Mouse (Mus musculus): Measurements from ENCODE around the gene Mindy4.
"Not testable (repeated sequence)": the region's sequence is repeated elsewhere in the genome, so short reads cannot be mapped to it uniquely, and the experiment has no call there.

Gene Mindy4

DNA sequence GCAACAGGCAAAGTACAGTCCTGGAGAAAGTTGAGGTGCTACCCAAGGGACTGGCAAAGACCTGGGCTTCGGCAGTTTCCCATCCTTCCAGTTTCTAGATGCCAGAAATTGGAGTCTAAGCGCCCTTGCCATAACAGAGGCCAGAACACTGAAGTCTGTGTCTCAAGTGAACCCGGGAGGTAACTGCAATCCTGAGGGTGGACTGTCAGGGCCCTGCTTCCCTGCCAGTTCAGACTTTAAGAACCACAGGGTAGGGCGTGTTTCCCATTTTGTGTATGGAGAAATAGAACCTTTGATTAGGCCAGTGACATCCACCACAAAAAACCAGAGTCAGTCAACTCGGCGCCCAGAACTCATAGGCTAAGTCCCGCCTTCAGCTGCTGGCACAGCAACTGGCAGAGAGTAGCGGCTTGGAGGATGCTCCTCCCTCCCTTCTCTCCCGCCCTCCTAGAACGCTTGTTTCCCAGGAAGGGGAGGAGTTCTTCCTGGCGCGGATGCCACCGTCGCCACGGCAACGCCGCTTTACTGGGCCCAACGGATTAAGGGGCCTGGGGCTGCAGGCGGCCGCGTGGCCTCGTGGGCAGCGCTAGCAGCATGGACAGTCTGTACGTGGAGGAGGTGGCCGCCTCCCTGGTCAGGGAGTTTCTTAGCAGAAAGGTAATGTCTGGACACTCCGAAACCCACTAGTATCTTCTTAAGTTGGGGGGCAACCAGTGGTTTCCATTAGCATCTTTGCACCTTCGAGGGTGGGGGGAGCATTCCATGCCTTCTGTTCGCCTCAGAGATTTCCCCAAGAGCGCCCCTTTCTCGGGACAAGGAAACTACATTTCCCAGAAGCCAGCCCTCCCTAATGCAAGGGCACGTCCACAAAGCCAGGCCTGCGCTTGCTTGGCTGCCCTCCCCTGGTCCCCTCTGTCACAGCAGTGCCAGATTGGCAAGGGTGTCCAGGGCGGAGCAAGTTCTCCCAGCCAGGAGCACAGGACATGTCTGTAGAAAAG is at the start of gene Mindy4:
Gene Mindy4, plus strand, starts transcription at position 471 of the 998 bp plus-strand sequence.
- peak; percentile 88 for DNase-seq (ENCODE audit: low read depth, low spot score)

GRCm38 (mm10) chr6:55159256-55159655 is 43.9 kb upstream of the Mindy4 start:
- no peak for DNase-seq (ENCODE audit: low read depth, low spot score)

- no peak for DNase-seq (ENCODE audit: low read depth, low spot score)
Measured at GRCm38 (mm10) chr6:55161311-55161761, 41.8 kb upstream of the Mindy4 start.

DNA sequence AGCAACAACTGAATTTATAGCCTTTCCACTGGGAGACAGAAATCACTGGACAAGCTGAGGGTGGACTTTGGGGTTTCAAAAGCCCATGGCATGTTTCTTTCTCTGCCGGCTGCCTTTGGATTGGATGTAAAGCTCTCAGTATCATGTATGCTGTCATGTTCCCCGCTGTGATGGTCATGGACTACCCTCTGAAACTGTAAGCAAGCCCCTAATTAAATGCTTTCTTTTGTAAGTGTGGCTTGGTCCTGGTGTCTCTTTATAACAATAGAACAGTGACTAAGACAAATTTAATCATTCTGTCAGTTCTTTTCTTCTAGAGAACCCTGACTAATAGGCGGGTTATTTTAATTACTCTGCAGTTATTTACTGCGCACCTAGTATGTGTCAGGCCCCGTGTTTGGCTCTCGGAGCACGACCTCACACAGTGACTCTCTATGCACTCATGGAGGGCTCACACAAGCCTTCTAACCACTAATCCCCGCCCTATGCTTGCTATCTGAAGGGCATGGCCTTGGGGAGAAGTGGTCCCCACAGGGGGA is 40.1 kb upstream of the Mindy4 start:
- DNase-seq (ENCODE audit: low read depth, low spot score): no peak

DNA sequence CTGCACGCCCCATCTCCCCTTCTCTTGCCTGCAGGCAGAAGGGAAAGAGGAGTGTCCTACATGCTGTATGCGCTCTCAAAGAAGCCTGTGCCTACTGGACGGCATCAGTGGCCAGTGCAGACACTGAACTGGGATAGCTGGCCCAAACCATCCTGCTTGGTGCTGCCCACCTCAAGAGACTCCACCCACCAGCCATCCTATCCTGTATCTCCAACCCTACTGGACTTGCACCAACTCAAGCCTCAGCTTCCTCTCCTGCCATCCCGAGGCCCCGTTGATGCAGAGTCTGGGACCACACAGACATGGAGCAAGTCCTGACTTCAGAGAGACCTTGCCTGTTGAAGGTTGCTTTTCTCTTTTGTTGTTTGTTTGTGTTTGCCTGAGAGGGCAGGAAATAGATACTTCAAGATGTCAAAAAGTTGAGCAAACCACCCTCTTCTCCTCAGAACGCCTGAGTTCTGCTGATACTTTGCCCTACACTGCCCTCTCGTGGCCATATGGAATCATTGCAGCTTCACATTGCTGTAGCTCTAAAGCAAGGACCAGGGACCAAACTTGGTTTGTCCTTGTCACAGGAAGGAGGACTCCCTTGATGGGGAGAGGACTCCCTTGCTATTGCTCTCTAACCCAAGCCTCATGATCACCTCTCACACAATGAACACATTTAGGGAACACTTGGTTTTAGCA is 36.3 kb upstream of the Mindy4 start:
- DNase-seq (ENCODE audit: low read depth, low spot score): peak; percentile 63

GRCm38 (mm10) chr6:55169818-55170217 is 33.4 kb upstream of the Mindy4 start:
- DNase-seq (ENCODE audit: low read depth, low spot score): no peak

GRCm38 (mm10) chr6:55171638-55172037 is 31.5 kb upstream of the Mindy4 start:
- no peak for DNase-seq (ENCODE audit: low read depth, low spot score)

GRCm38 (mm10) chr6:55173171-55173570 is 30.0 kb upstream of the Mindy4 start:
- DNase-seq (ENCODE audit: low read depth, low spot score): no peak

GRCm38 (mm10) chr6:55173941-55174349 is 29.2 kb upstream of the Mindy4 start:
- DNase-seq (ENCODE audit: low read depth, low spot score): no peak

DNA sequence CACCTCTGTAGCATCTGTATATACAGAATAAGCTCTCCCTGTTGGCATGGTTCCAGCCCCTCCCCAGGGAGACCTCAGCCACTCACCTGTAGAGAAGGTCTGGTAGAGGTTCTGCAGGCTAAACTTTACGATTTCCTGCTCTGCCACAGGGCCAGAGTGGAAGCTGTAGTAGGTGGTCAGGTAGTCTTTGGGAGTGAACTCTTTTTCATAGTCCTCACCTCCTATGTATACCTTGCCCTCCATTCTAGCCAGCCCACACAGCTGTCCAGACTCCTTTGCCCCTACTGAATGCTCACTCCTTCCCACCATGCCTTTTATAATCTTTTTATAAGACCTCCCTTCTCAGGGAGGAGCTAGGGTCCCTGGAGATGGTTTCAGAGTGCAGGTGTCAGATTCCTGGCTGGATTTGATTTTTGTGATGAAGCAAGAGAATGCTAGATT is 28.4 kb upstream of the Mindy4 start, which contains the start of gene Inmt:
Gene Inmt, minus strand, starts transcription at position 303 of the 441 bp plus-strand sequence.
- DNase-seq (ENCODE audit: low read depth, low spot score): no peak

- no peak for DNase-seq (ENCODE audit: low read depth, low spot score)
Measured at GRCm38 (mm10) chr6:55175456-55175855, 27.7 kb upstream of the Mindy4 start.

GRCm38 (mm10) chr6:55175892-55176291 is 27.3 kb upstream of the Mindy4 start:
- DNase-seq (ENCODE audit: low read depth, low spot score): no peak

GRCm38 (mm10) chr6:55177060-55177732 is 26.0 kb upstream of the Mindy4 start:
- DNase-seq (ENCODE audit: low read depth, low spot score): no peak

GRCm38 (mm10) chr6:55179560-55179959 is 23.6 kb upstream of the Mindy4 start:
- DNase-seq (ENCODE audit: low read depth, low spot score): no peak

DNA sequence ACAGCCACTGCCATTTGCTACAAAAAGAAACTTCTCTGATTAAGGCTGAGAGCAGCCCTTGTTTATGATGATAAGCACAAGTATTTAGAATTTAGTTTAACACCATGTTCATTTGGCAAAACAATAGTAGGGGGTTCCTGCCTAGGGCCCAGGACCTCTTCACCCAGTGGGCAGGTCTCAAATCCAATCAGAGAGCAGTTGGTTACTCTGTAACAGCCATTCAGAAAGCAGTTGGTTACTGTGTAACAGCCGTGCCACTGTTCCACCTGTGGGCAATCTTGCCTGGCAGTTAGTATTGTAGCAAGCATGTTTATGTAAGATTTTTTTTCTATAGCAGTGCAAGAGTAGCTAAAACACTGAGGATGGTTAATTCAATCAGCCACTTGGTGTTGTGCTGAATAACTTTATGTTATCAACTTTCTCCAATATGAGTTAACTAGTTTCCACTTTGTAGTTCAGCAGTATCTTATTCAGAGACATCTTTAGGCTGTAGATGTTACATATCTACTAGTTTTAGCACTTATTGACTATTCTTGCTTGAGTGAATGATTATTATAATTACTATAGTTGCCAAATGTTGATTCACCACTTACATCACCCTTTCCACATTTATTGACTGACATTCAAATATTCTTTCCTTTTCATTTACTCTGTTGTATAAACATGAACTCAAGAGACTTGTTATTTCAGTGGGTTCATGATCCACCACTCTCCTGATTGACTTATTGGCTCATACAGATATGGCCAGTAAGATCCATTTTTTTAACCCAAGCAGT is 20.3 kb upstream of the Mindy4 start:
- no peak for DNase-seq (ENCODE audit: low read depth, low spot score)

- not testable (repeated sequence) for DNase-seq (ENCODE audit: low read depth, low spot score)
Measured at GRCm38 (mm10) chr6:55187827-55188226, 15.4 kb upstream of the Mindy4 start.

GRCm38 (mm10) chr6:55189406-55189805 is 13.8 kb upstream of the Mindy4 start:
- no peak for DNase-seq (ENCODE audit: low read depth, low spot score)

DNA sequence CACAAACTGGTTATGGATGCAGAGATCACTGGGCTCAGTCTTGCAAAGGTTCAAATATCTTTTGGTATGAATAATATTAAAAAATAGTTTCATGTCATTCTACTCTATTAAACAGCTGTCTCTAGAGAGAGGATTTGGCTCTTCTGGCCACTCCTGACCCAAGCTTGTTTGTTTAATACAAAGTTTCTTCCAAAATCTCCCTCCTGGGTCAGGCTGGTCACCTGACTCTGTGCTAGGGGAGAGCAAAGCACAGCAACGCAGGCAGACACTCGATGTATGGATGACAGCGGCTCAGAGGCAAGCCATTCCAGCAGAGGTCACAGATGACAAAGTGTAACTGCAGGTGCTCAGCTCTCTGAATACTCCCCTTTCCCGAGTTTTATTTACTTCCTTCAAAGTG is 11.6 kb upstream of the Mindy4 start:
- no peak for DNase-seq (ENCODE audit: low read depth, low spot score)

GRCm38 (mm10) chr6:55193171-55193570 is 10.0 kb upstream of the Mindy4 start:
- no peak for DNase-seq (ENCODE audit: low read depth, low spot score)

- no peak for DNase-seq (ENCODE audit: low read depth, low spot score)
Measured at GRCm38 (mm10) chr6:55199047-55199446, 4.1 kb upstream of the Mindy4 start.

- DNase-seq (ENCODE audit: low read depth, low spot score): no peak
Measured at GRCm38 (mm10) chr6:55203931-55204330, 748 bp downstream of the Mindy4 start.

Measured in embryo, embryonic 11.5 days (tissue).